Mouse (Mus musculus): ENCODE data around the gene Ankfn1. TPM values are rescaled to one million over a fixed set of nuclear protein-coding genes. Genes with fewer than 3 reads are reported as not detected.

The Ankfn1 gene
- polyA plus RNA-seq, 1 experiment from 2014 or later: 0.63 TPM

GRCm38 (mm10) chr11:89765014-89765769 lies 12.3 kb downstream of the Ankfn1 start:
- H3K36me3 ChIP-seq: no peaks in the 10 kb centered on the region
- no peaks in the 10 kb centered on the region for H3K9me3 ChIP-seq
- 48% methylated on average over 2 of the region's 2 CpGs for WGBS
- H3K4me3 ChIP-seq: no peak overlapping the region
- H3K4me1 ChIP-seq: no peaks in the 10 kb centered on the region
- no peak overlapping the region for H3K27ac ChIP-seq
- H3K4me2 ChIP-seq (replicated peaks): no peak overlapping the region
- ATAC-seq (ENCODE audit: insufficient number of reproducible peaks, insufficient read depth, low FRiP score, low TSS enrichment): no peak
- no peaks in the 10 kb centered on the region for H3K27me3 ChIP-seq
- no peak overlapping the region for H3K9ac ChIP-seq

GRCm38 (mm10) chr11:89733973-89734693 lies 43.3 kb downstream of the Ankfn1 start:
- no peak for ATAC-seq (ENCODE audit: insufficient number of reproducible peaks, insufficient read depth, low FRiP score, low TSS enrichment)
- Histone ChIP-seq H3K27me3 (no peaks in the 10 kb centered on the region), H3K4me1 (no peaks in the 10 kb centered on the region), H3K4me3 (no peak overlapping the region), H3K4me2 (replicated peaks) (no peak overlapping the region), H3K36me3 (no peaks in the 10 kb centered on the region), H3K27ac (no peak overlapping the region), H3K9ac (no peak overlapping the region), H3K9me3 (no peaks in the 10 kb centered on the region)
- WGBS: 85% methylated on average over 10 of the region's 10 CpGs

DNA sequence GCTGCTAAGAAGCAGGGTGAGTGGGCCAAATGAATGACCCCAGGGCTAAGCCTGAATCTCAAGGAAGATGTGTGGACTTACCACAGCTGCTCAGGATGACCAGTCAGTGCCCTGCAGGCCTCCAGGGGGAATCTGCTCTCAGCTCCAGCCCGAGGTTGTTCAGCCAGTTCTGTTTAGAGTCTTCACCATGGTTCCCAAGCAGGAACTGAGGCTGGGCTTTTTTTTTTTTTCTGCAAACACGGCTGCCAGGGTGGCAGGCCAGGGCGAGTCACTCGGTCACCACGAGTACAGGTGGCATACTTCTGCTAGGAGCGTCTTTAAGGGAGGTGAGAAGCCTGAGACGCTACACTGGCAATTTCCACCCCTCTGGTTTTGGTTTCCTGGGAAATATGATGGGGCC lies 43.9 kb downstream of the Ankfn1 start:
- Histone ChIP-seq H3K9ac (no peak overlapping the region), H3K9me3 (no peaks in the 10 kb centered on the region), H3K4me2 (replicated peaks) (no peak overlapping the region), H3K27ac (no peak overlapping the region), H3K4me3 (no peak overlapping the region), H3K4me1 (no peaks in the 10 kb centered on the region), H3K27me3 (no peaks in the 10 kb centered on the region), H3K36me3 (no peaks in the 10 kb centered on the region)
- 78% methylated on average over 7 of the region's 7 CpGs for WGBS
- ATAC-seq (ENCODE audit: insufficient number of reproducible peaks, insufficient read depth, low FRiP score, low TSS enrichment): no peak

DNA sequence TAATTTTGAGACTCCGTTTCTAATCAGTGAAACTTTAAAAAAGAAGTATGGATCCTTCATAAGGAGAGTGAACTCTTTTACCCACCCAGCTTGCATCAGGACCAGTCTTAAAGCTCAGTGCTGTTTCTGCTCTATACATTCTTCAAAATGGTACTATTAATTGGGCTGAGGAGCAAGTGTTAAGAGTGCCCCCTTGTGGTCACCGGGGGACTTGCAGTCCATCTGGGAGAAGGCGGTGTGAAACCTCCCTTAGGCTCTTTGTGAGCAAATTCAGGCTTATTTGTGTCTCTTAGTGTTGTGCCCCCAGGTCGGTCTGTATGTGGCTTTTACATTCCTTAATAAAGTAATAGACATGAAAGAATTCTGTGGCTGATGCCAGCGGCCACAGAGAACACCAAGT lies 56.6 kb downstream of the Ankfn1 start:
- H3K4me2 ChIP-seq (replicated peaks): no peak overlapping the region
- WGBS: 18% methylated on average over 5 of the region's 5 CpGs
- H3K4me1 ChIP-seq: no peaks in the 10 kb centered on the region
- H3K27me3 ChIP-seq: no peaks in the 10 kb centered on the region
- no peak overlapping the region for H3K27ac ChIP-seq
- H3K9ac ChIP-seq: no peak overlapping the region
- no peak overlapping the region for H3K4me3 ChIP-seq
- ATAC-seq (ENCODE audit: insufficient number of reproducible peaks, insufficient read depth, low FRiP score, low TSS enrichment): no peak
- H3K36me3 ChIP-seq: no peaks in the 10 kb centered on the region
- no peaks in the 10 kb centered on the region for H3K9me3 ChIP-seq

DNA sequence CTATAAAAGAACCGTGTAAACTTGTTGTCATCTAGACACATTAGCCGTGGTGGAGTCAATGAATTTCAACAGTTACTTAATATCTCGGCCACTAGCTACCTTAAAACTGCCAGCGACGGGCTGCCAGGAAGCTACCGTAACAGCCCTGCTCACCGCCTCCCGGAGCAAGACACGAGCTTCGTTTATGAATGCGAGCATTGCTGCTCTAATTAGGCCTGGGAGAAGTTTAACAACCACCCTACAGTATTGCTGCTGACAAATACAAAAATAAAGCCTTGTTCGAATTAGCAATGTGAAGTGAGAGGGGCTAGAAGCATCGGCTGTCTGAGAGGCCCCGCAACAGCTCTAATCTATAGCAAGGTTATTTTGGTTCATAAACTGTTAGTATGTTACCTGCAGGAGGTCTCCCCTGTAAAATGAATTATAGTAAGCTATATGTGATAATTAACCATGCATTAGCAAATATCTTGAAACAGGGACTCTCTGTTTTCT lies 58.9 kb downstream of the Ankfn1 start:
- no peak overlapping the region for H3K4me2 ChIP-seq (replicated peaks)
- no peak overlapping the region for H3K9ac ChIP-seq
- no peaks in the 10 kb centered on the region for H3K36me3 ChIP-seq
- no peak overlapping the region for H3K27ac ChIP-seq
- no peak for ATAC-seq (ENCODE audit: insufficient number of reproducible peaks, insufficient read depth, low FRiP score, low TSS enrichment)
- no peaks in the 10 kb centered on the region for H3K27me3 ChIP-seq
- WGBS: 76% methylated on average over 14 of the region's 14 CpGs
- H3K4me3 ChIP-seq: no peak overlapping the region
- no peaks in the 10 kb centered on the region for H3K9me3 ChIP-seq
- H3K4me1 ChIP-seq: no peaks in the 10 kb centered on the region

GRCm38 (mm10) chr11:89716351-89716750 lies 61.1 kb downstream of the Ankfn1 start:
- 86% methylated on average over 7 of the region's 7 CpGs for WGBS
- H3K9ac ChIP-seq: no peak overlapping the region
- H3K27ac ChIP-seq: no peak overlapping the region
- no peak overlapping the region for H3K4me3 ChIP-seq
- no peak overlapping the region for H3K4me2 ChIP-seq (replicated peaks)
- H3K4me1 ChIP-seq: no peaks in the 10 kb centered on the region
- ATAC-seq (ENCODE audit: insufficient number of reproducible peaks, insufficient read depth, low FRiP score, low TSS enrichment): no peak
- H3K9me3 ChIP-seq: no peaks in the 10 kb centered on the region
- no peaks in the 10 kb centered on the region for H3K27me3 ChIP-seq
- no peaks in the 10 kb centered on the region for H3K36me3 ChIP-seq

DNA sequence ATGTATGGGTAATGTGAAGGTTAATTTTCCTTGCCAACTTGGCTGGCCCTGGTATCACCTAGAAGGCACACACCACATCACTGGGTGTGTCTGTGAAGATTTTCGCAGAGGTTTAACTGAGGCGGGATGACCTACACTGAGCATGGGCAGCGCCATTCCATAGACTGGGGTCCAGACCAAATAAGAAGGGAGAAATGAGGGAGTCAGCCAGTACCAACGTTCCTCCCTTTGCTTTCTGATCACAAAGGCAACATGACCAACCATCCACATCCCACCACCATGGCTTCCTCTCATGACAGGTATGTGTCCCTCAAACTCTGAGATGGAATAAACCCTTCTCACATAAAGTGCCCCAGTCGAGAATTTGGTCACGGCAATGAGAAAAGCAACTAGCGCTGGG lies 68.9 kb downstream of the Ankfn1 start:
- Histone ChIP-seq H3K4me3 (no peak overlapping the region), H3K9me3 (no peaks in the 10 kb centered on the region), H3K4me1 (no peaks in the 10 kb centered on the region), H3K27me3 (no peaks in the 10 kb centered on the region), H3K4me2 (replicated peaks) (no peak overlapping the region), H3K27ac (no peak overlapping the region), H3K9ac (no peak overlapping the region), H3K36me3 (no peaks in the 10 kb centered on the region)
- WGBS: 91% methylated on average over 7 of the region's 7 CpGs
- no peak for ATAC-seq (ENCODE audit: insufficient number of reproducible peaks, insufficient read depth, low FRiP score, low TSS enrichment)

DNA sequence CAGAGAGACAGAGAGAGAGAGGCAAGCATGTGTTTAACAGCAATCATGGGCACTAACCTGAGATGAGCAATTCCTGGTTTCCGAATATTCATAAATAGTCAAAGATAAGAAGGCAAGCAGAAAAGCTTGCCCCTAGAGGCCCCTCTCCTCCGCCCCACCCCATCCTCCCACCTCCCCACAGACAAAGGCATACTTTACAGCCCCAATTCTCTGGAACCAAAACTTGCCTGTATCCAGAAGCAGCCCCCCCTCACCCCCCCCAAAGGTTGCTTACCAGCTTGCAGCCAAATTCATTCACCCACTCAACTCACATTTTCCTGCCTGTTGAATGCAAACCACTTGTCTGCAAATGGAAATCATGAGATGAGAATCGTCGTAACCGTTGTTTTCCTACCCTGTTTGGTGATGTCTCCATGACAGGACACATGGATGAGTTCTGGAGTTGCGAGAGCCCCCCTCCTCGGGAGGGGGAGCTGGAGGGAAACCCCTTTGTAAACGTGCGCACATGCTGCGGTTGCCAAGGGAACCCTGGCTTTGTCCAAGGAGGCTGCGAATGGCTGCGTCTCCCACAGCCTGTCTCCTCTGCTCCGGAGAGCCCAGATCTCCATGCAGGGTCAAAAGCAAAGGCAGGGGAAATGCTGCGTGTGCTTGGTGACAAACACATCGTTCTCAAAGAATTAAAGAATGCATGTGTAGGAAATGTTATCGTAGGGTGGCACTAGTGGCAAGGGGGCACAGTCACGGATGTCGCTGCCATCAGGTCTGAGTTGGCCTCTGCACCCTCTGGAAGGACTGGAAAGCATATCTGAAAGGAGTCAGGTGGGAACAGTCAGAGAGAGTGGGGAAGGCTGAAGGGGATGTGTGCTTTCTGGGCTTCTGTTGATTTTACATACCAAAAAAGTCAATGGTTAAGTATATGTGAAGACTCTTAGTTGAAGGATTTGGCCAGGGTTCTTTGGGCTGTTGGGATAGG lies 80.7 kb downstream of the Ankfn1 start:
- H3K9ac ChIP-seq: no peak overlapping the region

GRCm38 (mm10) chr11:89693686-89694085 lies 83.8 kb downstream of the Ankfn1 start:
- ATAC-seq (ENCODE audit: insufficient number of reproducible peaks, insufficient read depth, low FRiP score, low TSS enrichment): no peak
- no peaks in the 10 kb centered on the region for H3K27me3 ChIP-seq
- no peak overlapping the region for H3K27ac ChIP-seq
- H3K4me3 ChIP-seq: no peak overlapping the region
- H3K4me2 ChIP-seq (replicated peaks): no peak overlapping the region
- no peak overlapping the region for H3K9ac ChIP-seq
- no peaks in the 10 kb centered on the region for H3K36me3 ChIP-seq
- H3K4me1 ChIP-seq: peaks cover 4% of the 10 kb centered on the region; the same call in 1 of the 2 replicates
- 84% methylated on average over 4 of the region's 4 CpGs for WGBS
- no peaks in the 10 kb centered on the region for H3K9me3 ChIP-seq

More for the DNA sequence above, 80.7 kb downstream of the Ankfn1 start:
- 51% methylated on average over 18 of the region's 18 CpGs for WGBS
- Histone ChIP-seq H3K4me2 (replicated peaks) (peak overlapping the region; percentile 23), H3K36me3 (no peaks in the 10 kb centered on the region), H3K9me3 (no peaks in the 10 kb centered on the region), H3K27ac (no peak overlapping the region), H3K27me3 (no peaks in the 10 kb centered on the region), H3K4me3 (no peak overlapping the region), H3K4me1 (peaks cover 4% of the 10 kb centered on the region; the same call in 1 of the 2 replicates)
- 0 out of 2 replicates have a peak, but pooled peaks have one; percentile 35 for ATAC-seq (ENCODE audit: insufficient number of reproducible peaks, insufficient read depth, low FRiP score, low TSS enrichment)

GRCm38 (mm10) chr11:89676922-89677321 lies 100.5 kb downstream of the Ankfn1 start:
- Histone ChIP-seq H3K4me2 (replicated peaks) (no peak overlapping the region), H3K4me3 (no peak overlapping the region), H3K4me1 (peaks cover 6% of the 10 kb centered on the region), H3K9me3 (no peaks in the 10 kb centered on the region), H3K27me3 (no peaks in the 10 kb centered on the region), H3K9ac (no peak overlapping the region), H3K36me3 (no peaks in the 10 kb centered on the region), H3K27ac (no peak overlapping the region)
- 55% methylated on average over 2 of the region's 2 CpGs for WGBS
- no peak for ATAC-seq (ENCODE audit: insufficient number of reproducible peaks, insufficient read depth, low FRiP score, low TSS enrichment)

DNA sequence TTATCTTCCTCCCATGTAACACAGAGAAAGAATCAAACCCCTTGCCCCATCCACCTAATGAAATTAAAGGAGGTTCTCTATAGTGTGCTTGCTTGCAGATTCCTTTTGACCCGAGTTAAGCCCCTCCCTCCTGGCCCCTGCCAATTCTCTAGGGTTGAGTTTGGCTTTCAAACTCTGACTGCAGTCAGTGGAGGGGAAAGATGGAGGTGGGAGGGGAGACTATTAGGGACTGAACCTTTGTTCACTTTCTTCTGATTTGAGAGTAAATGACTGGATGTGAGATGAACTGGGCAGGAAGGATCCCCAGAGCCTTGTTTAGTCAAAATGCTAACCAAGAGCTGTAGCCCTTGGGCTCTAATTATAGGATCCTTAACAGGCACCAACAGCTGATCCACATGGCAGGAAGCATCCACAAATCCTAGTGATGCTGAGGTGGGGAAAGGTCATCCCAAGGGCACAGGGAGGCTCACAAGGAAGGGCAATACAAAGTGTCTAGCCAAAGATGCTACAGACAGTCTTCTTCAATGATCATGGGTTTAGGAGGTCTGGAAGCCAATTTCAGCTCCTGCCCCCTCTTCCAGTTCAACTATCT lies 103.4 kb downstream of the Ankfn1 start:
- 25% methylated on average over 1 of the region's 1 CpGs for WGBS
- no peak overlapping the region for H3K4me2 ChIP-seq (replicated peaks)
- H3K27me3 ChIP-seq: no peaks in the 10 kb centered on the region
- H3K9me3 ChIP-seq: no peaks in the 10 kb centered on the region
- no peak overlapping the region for H3K9ac ChIP-seq
- ATAC-seq (ENCODE audit: insufficient number of reproducible peaks, insufficient read depth, low FRiP score, low TSS enrichment): no peak
- H3K4me3 ChIP-seq: no peak overlapping the region
- H3K36me3 ChIP-seq: no peaks in the 10 kb centered on the region
- no peak overlapping the region for H3K27ac ChIP-seq
- peaks cover 6% of the 10 kb centered on the region for H3K4me1 ChIP-seq

All from embryonic facial prominence, embryonic 12.5 days (tissue).